Mouse (Mus musculus): ENCODE measurements around the gene Nab2.
"Not testable (repeated sequence)": the region's sequence is repeated elsewhere in the genome, so short reads cannot be mapped to it uniquely, and the experiment has no call there.

Nab2 gene

DNA sequence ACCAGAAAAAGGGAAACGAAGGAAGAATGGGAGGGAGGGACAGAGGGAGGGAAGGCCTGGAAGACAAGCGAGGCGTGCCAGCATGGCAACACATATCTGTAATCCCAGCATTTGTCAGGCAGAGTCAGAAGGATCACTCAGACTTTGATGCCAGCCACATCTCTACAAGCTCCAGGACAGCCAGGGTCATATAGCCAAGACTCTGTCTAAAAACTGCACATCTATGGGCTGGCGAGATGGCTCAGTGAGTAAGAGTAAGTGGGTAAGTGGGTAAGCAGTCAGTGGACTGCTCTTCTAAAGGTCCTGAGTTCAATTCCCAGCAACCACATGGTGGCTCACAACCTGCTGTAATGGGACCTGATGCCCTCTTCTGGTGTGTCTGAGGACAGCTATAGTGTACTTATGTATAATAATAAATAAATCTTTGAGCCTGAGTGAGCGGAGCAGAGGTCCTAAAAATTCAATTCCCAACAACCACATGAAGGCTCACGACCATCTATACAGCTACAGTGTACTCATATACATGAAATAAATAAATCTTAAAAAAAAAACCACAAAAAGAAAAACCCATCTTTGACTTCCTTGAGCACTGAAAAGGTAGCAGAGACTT is 5.8 kb upstream of the Nab2 start:
- no peak for DNase-seq (ENCODE audit: low read depth, low spot score)

DNA sequence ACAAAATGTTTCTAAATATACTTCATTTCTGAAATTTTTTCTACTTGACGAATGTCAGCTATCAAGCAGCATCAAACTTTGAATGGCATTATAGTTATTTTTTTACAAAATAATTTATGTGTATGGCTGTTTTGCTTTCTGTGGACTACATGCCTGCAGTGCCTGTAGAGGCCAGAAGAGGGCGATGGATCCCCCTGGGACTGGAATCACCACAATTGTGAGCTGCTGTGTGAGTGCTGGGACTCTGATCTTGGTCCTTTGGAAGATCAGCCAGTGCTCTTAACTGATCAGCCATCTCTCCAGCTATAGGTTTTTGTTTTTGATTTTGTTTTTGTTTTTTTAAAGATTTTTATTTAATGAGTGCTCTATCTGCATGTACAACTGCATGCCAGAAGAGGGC is 2.9 kb upstream of the Nab2 start:
- no peak for DNase-seq (ENCODE audit: low read depth, low spot score)

DNA sequence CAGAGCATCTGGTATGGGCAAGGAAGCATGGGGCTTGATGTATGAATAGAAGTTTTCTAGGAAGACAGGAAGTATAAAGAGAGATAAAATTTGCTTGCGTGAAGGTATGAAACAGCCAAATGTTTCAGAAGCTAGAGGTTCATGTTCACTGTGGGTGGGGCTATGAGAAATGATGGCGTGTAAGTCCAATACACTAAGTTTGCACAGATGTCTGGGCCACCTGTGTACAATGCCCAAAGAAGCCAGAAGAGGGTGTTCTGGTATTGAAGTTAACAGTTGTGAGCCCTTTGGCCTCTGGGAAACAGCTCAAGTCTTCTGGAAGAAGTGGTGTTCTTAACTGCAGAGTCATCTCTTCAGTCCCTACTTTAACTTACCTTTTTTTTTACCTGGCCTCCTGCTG is 1.8 kb upstream of the Nab2 start:
- no peak for DNase-seq (ENCODE audit: low read depth, low spot score)

DNA sequence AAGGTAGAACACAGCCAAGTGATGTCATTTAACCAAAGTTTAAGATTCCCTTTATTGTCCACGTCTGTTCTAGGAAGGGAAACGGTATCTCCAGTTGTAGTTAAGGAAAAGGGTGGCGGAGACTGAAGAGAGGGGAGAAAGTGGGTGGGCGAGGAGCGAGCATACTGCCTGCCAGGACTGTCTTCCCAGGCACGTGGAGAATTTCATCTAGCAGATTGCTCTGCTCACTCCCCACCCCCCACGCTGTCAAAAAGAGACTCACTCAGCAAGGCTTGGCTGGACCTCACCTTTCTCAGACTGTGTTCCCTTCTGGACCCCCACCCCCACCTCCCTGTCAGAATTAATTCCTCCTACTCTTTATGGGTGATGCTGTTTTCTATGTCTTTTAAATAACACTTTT is 802 bp upstream of the Nab2 start:
- DNase-seq (ENCODE audit: low read depth, low spot score) = no peak

DNA sequence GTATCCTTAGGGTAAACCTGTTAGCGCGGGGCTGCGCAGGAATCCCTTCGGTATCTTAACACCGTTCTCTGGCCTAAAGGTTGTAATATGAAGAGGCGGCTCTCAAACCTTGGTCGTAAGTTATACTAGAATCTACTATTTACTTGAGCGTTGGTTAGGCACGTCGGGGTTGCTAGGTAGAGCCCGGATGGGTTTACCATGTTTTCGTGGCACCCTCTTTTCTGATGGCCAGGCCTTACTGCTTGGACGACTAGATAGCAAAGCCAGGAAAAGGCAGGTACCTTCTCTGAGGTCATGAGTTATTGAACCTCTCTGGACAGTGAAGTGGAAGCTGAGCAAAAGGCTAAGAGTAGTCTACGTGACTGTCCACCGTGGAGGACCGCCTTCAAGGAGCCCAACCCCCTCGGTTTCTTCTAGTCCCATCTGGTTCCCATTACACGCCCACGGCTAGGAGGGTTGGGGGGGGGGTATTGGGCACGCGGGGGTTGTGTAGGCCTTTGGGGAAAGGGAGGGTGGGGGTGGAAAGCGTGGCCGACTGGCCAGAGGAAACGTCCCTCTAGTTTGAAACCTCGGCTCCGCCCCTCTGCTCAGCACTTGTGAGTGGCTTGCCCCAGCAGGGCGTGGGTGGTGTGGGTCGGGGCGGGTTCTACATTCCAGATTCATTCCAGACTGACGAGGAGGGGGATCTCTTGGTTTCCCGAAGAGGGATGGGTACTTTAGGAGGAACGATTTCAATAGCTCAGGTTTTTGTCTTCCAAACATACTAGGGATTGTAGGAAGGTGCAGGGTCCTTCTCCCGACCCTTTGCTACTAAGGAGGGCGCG is 887 bp downstream of the Nab2 start:
- peak; percentile 85 for DNase-seq (ENCODE audit: low read depth, low spot score)

DNA sequence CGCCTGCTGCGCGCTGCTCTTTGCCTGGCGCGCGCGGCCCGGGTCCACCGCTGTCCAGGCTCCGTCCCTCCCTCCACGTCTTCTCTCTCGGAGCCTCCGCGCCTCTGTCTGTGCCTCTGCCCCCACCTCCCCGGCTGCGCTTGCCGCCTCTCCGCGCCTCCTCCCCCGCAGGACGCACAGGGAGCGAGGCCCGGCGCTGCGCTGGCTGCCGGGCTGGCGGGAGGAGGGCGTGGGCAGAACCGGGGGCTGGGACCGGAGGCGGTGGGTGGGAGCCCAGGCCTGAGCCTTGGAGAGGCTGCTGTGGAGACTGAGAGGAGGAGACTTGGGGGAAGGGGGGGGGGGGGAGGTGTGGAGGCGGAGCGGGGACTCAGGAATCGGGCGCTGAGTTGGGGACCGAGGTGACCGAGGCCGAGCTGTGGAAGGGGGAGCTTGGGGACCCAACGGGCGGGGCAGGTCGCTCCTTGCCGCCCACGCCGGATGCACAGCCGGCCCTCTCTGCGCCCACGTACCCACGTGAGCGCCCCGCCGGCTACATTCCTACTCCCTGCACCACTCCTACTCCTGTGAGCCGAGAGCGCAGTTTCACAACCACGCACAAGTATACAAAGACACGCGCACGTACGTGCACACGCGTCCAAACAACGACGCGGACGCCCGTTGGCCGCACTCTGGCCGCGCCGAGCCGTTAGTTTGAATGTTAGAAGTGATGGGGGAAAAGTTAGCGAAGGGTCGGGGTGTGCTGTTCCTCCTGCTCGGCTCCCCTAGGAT is 1.7 kb downstream of the Nab2 start, which contains the start of gene Nemp1:
TSS of gene Nemp1 (plus strand) at position 401 of the 768 bp plus-strand sequence.
- DNase-seq (ENCODE audit: low read depth, low spot score) = no peak

DNA sequence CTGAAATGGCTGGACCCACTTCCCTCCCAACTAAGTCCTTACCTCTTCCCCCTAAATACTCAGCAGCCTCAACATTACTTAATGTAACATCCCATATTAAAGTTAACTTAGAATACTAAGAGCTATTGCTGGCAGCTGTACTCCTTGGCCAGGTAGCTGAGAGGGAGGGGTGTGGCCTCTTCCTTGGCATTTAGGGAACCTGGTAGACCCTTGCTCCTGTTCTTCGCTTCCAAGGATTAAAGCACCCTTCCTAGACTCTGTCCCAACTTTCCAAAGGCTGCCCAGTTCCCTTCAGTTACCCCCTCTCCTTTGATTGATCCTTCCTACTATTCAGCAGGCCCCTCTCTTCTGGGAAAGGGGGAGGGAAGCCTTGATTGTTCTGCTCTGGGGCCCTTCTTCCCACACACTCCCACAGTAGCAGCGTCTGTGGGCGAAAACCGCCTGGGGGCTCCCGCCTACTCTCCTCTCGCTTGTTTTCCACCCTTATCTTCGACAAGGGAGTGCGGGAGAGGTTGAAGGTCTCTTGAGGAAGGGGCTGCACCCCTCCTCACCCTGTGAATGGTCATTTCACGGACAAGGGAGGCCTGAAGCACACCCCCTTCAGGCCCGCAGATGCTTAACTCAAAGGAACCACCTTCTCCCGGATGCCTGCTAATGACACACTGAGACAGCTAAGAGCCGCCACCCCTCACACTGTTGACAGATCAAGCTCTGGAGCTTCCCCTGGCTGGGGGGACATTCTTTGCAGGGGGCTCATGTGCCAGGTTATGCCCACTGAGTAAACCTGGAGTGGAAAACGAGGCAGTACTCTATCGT is 2.8 kb downstream of the Nab2 start:
- DNase-seq (ENCODE audit: low read depth, low spot score) = no peak

DNA sequence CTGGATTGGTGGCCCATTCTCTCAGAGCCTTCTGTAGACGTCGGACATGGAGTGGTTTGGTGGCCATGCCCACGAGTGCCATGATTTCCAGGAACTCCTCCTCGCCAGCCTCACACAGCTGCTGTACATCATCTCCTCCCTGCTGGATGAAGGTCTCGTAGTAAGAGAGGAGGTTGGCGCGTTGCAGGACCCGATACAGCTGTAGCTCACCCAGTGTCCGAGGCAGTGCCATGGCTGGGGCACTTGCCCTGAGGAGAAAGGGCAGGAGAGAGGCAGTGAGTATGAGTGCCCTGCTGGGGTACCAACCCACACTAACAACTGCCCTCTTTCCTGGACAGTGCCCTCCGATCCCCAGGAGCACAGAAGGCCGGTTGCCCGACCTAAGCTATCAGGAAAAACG is 3.5 kb downstream of the Nab2 start:
- no peak for DNase-seq (ENCODE audit: low read depth, low spot score)

DNA sequence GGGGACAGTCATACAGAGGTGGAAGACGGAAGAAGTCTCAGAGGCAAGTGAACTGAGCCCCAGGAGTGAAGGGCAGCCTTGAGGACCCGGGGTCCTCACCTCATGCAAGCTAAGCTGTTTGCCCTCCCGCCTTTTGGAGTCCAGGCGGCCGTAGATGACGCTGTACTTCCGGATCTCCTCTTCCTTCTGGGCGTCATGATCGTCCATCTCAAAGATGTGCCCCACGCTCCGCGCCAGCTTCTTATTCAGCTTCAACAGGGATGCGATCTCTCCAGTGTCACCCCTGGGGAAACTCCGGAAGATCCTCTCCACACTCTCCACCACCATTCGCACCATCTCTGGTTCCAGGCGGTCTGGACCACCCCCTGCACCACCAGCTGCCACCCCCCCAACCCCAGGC is 4.2 kb downstream of the Nab2 start:
- no peak for DNase-seq (ENCODE audit: low read depth, low spot score)

DNA sequence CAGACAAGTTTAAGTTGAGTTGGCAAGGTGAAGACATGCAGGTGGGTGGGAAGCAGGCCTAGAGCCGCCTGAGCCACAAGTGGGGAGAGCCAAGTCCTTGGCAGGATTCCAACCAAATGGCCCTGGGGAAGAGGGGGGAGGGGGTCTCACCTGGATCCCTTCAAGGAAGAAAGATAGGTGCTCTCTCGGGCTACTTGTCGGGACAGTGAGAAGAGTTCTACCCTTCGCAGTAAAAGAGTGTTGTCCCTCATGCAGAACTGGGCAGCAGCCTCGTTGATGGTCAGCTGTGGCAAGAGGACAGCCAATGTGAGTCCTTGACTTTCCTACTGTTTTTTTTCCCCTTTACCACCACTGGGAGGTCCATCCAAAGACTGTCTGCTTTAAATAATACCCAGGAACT is 4.8 kb downstream of the Nab2 start:
- no peak for DNase-seq (ENCODE audit: low read depth, low spot score)

DNA sequence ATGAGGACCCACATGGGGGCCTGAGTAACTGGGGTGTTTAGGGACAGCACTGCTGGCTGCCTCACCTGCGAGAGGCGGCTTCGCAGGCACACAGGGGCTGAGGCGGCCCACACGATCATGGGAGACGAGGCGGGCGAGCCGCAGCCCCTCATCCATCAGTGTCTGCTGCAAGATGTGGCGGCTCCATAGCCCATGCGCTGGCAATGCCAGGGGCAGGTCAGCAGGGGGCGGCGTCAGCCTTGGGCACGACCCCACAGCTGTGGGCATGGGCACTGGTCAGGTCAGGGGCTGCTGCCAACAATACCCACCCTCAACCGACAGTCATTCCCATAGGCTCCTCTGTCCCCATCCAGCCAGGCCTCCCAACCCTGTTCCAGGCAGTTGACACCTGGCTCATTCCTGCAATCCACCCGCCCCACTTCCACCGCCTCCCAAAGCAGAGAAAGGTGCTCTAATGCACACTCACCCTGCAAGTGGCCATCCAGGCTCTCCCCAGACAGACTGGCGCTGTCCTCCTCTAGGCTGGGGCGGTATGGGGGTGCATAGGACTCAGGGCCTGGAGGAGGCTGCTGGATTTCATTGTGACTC is 5.6 kb downstream of the Nab2 start:
- no peak for DNase-seq (ENCODE audit: low read depth, low spot score)

DNA sequence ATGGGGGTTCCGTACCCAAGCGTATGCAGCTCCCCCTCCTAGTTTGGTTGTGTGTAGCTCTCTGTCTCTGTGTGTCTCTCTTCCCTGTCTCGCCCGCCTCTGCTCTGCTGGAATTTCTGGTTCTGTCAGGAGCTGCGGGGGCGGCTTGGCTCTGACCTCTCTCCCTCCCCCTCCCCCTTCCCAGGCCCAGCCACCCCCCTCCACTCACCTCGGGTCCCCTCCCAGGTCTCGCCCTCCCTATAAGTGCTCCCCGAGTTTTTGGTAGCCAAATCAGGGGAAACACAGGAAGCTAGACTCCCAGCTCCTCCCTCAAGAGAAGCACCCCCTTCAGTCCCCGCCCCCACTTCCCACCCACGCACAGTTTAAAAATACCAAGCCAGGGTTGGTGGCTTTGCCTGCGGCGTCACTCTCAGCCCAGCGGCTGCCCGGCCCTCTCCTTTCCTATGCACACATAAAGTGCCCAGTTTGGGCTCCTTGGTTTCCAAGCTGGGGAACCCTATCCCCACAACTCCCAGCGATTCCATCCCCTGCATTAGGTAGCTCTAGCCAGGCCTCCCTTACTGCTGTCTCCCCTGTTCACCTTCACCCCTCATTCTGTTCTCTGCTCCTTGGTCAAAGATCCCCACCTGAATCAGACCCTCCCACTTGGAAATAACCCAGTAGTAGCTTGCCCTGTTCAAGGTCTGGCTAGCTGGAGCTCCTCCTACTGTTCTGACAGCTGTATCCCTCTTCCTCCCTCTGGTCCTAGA is 6.3 kb downstream of the Nab2 start:
- no peak for DNase-seq (ENCODE audit: low read depth, low spot score)

DNA sequence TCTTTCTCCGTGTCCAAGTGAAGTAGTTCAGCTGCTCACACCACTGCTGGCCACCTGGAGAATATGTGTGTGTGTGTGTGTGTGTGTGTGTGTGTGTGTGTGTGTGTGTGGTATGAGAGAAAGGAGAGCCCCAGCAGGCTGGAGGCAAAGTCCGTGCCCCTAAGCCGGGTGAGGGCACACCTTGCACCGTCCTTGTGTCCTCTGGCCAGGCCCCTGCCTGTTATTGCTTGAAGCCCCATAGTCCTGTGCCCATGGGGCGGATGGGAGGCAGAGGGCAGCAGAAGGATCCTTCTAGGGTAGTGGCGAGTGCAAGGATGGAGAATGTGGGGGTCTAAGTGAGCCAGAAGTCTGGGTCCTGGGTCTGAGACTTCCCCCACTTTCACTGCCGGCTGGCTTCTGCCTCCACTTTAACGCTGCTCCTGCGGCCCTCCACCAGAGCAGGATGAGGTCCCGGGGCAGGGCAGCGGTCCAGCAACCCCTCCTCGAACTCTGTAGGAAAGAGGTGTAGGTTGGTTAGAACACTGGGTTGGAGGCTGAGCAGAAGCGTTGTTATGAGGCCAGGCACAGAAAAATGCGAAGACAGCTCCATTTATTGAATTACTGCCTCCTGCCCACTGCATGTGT is 7.0 kb downstream of the Nab2 start:
- no peak for DNase-seq (ENCODE audit: low read depth, low spot score)

DNA sequence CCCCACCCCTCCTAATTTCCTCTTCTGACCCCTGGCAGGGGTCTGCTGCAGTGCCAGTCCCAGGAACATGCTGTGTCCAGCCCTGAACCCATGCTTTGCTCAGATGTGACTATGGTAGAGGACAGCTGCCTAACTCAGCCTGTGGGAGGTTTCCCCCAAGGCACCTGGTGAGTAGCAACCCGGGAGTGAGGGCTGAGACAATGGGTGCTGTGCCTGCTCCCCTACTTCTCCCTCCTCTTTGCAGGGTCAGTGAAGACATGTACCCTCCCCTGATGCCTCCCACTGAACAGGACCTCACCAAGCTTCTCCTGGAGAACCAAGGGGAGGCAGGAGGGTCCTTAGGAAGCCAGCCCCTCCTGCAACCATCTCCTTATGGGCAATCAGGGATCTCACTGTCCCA is 8.8 kb downstream of the Nab2 start:
- no peak for DNase-seq (ENCODE audit: low read depth, low spot score)

DNA sequence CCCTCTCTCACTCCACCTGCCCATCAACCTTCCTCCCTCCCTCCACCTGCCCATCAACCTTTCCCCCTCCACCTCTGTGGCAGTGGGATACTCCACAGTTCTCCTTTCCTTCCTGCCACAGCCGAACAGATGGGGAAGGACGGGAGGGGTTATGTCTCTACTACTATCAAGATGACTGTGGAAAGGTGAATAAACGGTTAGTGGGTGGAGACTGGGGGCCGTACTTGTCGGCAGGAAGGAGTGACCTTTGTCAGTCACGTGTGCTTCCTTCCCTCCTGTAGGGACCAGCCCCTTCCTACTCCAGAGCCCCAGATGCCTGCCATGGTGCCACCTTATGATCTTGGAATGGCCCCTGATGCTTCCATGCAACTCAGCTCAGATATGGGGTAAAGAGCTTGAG is 10.3 kb downstream of the Nab2 start:
- DNase-seq (ENCODE audit: low read depth, low spot score) = no peak

DNA sequence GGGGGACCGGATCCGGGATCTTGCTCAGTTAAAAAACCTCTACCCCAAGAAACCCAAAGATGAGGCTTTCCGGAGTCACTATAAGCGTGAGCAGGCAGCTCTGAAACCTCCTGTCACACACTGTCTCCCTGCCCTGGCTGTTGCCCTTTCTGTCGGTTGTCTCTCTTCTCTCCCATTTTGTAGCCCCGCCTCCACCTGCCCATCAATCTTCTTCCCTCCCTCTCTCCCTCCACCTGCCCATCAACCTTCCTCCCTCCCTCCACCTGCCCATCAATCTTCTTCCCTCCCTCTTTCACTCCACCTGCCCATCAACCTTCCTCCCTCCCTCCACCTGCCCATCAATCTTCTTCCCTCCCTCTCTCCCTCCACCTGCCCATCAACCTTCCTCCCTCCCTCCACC is 10.8 kb downstream of the Nab2 start:
- DNase-seq (ENCODE audit: low read depth, low spot score) = not testable (repeated sequence)

DNA sequence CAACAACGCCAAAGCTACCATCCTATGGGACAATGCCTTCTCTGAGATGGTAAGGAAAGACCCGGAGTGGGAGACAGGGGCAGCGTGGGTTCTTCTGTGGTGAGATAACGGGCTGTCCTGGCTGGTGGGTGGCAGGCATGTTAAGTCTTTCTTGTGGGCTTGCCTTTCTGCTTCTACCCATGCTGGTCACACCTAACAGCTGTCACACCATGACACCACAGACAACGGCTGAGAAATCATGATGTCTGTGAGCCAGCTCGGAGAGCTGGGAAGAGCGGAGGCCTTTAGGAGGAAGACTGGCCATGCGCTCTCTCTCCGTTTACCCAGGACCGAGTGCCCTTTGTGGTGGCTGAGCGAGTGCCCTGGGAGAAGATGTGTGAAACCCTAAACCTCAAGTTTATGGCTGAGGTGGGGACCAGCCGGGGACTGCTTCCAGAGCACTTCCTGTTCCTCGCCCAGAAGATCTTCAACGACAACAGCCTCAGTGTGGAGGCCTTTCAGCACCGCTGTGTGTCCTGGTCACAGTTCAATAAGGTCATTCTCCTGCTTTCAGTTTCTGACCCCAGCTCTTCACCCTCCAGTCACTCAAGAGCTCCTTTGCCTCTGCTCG is 13.3 kb downstream of the Nab2 start:
- DNase-seq (ENCODE audit: low read depth, low spot score) = no peak

DNA sequence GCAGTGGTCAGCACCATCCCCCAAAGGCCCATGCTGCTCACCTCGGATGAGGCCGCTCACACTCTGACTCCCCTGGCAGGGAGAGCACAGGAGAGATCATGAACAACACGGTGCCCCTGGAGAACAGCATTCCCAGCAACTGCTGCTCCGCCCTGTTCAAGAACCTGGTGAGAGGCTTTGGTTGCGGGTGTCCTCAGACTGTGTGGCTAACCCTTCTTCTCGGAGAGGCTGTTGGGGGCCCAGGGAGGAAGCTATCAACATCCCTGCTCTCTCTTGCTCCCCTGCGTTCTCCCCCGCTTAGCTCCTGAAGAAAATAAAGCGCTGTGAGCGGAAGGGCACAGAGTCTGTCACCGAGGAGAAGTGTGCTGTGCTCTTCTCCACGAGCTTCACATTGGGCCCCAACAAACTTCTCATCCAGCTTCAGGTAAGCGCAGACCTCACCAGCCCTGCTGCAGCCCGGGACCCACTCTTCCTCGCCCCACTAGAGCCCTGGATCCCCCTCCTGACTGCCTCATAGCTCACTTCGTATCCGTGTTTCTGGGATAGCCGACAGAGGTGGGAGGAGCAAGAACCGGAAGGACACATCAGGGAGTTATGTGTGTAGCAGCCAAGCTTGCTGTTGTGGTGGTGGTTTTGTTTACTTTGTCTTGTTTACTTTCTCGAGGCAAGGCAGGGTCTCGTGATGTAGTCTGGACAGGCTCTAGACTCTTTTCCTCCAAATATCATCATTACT is 15.3 kb downstream of the Nab2 start:
- no peak for DNase-seq (ENCODE audit: low read depth, low spot score)

DNA sequence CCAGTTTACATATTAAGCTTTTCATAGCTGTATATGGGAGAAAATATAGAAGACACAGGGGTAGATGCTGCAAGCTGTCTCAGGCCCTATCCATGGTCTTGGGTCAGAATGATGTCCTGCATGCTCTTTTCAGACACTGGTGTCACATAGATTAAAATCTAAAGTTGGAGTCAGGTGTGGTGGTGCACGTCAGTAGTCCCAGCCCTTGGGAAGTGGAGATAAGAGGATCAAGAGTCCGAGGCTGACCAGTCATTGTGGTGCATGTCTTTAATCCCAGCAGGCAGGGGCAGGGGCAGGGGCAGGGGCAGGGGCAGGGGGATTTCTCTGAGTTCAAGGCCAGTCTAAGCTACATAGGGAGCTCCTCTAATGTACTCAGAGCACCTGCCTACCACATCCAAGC is 22.6 kb downstream of the Nab2 start:
- no peak for DNase-seq (ENCODE audit: low read depth, low spot score)

Data from embryo, embryonic 11.5 days (tissue).